Mouse (Mus musculus): ENCODE measurements at regions not wholly inside any gene's neighbourhood (a gene's known extent, or its start where the extent isn't known, plus 50 kb on each side); places are given as distances from the start of the nearest gene placed in this dataset.

GRCm38 (mm10) chr8:8457536-8457935 is 203.5 kb downstream of the Efnb2 start:
- TF ChIP-seq EP300 (IDR thresholded peaks at IDR 0.05; ENCODE audit: insufficient read depth, low read depth, low read length) (no peak), CTCF (IDR thresholded peaks at IDR 0.05; ENCODE audit: low read depth, low read length) (no peak), POLR2A (IDR thresholded peaks at IDR 0.05; ENCODE audit: insufficient read depth, low read length) (no peak)
